Mouse (Mus musculus) cerebellum, adult (tissue): ENCODE results near the gene Tk2.
A peak's percentile ranks its signal among the peaks of the same experiment; 100 is the strongest.

ENCODE experiments used
- ATAC-seq: cut with Nextera tagmentation; 2 replicates; pipeline ENCODE4 v1.9.2; 2017; ENCODE audit warnings: mild to moderate bottlenecking, moderate library complexity, mixed read lengths; ENCODE audit not compliant: insufficient number of reproducible peaks, low FRiP score, low TSS enrichment

Gene Tk2

GRCm38 (mm10) chr8:104230377-104230776 is 18.0 kb downstream of the Tk2 start:
- ATAC-seq, result no peak

GRCm38 (mm10) chr8:104227048-104227447 is 21.3 kb downstream of the Tk2 start:
- no peak for ATAC-seq

DNA sequence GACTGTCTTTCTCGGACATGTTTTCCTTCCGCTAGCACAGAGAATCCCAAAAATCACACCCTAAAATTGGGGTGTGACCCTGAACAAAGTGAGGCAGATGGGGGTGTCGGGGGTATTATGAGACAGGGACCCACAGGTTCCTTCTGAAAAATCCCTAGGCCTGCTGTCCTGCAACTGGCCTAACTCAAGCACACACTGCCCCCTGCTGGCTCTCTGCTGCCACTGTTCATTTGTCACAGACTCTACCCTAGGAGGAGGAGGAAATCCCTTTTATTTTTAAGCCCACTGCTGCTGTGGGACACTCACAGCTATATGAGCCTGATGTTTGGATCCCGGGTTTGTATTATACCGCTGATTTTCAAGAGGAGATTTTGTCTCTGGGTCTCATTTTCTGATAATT is 28.6 kb downstream of the Tk2 start:
- ATAC-seq, result peak; percentile 57

- ATAC-seq, result no peak
These were observed 29.3 kb downstream of the Tk2 start for GRCm38 (mm10) chr8:104219079-104219478.

- no peak for ATAC-seq
These were observed 30.8 kb downstream of the Tk2 start for GRCm38 (mm10) chr8:104217601-104218000.

GRCm38 (mm10) chr8:104205292-104205691 is 43.1 kb downstream of the Tk2 start:
- ATAC-seq, result no peak

DNA sequence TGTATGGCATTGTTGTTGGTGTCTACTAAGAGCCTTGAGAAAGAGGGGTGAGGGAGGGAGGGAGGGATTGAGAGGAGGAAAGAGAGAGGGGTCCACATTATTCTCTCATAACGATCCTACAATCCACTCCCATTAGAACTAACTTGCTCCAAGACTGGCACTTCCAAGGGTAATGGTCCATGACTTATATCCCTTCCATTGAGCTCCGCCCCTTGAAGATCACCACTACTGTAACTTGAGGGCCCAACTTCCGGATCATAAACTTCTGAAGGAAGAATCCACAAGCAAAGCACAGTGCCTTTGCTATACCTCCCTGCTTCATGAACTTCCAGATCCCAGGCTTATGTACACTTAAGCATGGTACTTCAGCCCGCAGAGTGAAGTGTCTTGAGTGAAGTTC is 46.0 kb downstream of the Tk2 start:
- ATAC-seq, result no peak

- no peak for ATAC-seq
These were observed 46.7 kb downstream of the Tk2 start for GRCm38 (mm10) chr8:104201622-104202021.

- ATAC-seq, result no peak
These were observed 48.6 kb downstream of the Tk2 start for GRCm38 (mm10) chr8:104199802-104200201.

DNA sequence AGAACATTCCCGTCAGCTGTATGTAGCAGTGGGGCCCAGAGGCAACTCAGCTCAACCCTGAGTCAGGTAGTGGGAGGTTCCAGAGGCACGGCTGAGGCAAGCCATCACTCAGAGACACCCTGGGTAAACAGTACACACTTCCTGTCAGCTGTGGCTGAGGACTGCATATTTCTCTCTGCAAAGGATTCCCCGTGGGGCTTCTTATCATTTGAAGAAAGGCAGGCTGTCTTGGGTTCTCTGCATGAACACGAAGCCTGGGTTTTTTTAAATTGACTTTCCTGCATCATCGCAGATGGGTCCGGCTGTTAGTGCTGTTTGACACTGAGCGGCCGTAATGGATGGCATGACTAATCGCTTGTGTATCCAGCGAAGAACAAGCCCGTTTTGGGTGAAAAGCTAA is 56.9 kb downstream of the Tk2 start:
- ATAC-seq, result no peak

GRCm38 (mm10) chr8:104190777-104191468 is 57.4 kb downstream of the Tk2 start:
- no peak for ATAC-seq

- ATAC-seq, result no peak
These were observed 59.9 kb downstream of the Tk2 start for GRCm38 (mm10) chr8:104188459-104188858.

DNA sequence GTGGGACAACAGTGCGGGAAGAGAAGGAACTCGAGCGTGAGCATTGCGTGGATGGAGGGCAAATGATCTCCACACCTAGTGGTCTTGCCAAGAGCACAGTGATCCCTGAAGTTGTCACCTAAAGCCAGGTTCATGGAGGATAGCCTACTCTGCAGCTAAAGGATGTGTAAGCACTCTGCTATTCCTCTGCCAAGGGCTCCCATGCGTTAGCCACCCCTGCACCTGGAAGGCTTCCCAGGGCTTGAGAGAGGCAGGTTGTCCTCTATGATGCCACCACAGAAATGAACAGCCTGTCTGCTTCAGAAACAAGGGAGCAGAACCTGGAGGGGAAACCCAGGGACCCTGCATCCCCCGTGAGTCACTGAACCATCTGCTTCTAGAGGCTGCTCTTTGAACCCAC is 60.7 kb downstream of the Tk2 start:
- no peak for ATAC-seq

DNA sequence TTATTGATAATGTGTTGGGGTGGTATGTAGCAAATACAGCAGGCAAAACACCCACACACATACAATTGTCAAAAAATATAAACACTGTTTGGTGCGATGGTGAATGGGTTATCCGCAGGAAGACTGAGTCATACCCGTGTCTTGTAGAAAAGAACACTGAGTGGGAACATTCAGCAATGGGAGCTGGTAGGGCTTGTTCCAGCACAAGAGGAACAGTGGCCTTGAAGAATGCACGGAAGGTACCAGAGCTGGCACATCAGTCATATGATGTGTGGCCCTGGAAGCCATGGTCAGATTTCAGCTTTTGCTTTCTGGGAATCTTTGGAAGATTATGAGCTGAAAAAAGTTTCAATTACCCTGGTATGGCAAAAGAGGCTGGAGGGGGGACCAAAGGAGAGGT is 61.5 kb downstream of the Tk2 start:
- no peak for ATAC-seq

DNA sequence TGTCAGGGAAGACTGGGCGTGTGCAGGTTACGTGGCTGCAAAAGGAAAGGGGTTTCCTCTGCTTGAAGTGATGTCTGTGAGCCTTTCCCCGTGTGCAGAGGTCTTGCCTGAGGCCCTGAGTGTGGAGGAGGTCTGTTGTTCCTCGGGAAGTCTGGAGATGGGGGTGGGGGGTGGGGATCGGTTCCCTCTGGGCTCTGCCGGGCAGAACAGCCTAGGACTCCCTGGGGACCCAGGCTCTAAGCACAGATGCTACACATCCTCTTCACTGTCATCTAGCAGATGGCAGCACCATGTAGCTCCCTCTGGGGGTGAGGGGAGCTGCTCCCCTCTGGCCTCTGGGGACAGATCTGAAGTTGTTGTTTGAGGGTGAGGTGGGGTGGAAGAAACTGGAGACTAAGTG is 63.5 kb downstream of the Tk2 start:
- ATAC-seq, result no peak

DNA sequence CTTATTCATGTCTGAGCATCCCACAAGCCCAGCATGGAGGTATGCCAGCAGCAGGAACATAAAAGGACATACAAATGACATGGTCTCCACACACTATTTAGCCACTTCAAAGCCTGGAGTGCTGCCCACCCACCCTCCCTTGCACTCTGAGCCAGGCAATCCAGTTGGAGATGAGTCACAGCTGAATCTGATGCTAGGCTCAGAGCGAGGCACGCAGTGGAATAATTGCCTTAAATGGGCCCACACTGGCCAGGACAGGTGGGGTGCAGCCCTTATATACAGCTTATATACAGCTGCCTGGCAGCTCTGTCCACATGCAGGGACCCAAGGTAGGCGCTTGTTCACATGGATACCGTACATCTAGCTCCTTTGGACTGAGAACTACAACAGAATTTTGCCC is 71.3 kb downstream of the Tk2 start:
- ATAC-seq, result no peak
